Mouse (Mus musculus): Measurements from ENCODE around the gene Tenm4.

The Tenm4 gene

DNA sequence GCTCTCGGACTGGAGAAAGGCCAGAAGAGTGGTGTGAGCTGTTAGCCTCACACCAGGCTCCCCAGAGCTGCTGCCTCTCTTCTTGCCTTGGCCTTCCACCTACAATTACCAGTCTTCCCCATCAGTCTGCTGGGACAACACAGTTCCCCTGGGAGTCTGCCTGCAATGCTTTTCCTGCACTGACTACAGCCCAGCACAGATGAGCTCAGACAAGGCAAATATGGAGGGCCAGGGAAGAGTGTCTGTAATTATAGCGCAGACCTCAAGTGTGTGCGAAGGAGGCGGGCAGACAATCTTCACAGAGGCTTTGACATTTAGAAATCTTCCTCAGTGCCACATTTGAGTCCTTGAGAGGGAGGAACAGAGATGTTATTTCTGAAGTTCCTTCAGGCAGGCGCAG lies 509.4 kb downstream of the Tenm4 start:
- no peak for DNase-seq (ENCODE audit: low spot score)

- no peak for DNase-seq (ENCODE audit: low spot score)
Measured at GRCm38 (mm10) chr7:96681808-96682207, 510.8 kb downstream of the Tenm4 start.

DNA sequence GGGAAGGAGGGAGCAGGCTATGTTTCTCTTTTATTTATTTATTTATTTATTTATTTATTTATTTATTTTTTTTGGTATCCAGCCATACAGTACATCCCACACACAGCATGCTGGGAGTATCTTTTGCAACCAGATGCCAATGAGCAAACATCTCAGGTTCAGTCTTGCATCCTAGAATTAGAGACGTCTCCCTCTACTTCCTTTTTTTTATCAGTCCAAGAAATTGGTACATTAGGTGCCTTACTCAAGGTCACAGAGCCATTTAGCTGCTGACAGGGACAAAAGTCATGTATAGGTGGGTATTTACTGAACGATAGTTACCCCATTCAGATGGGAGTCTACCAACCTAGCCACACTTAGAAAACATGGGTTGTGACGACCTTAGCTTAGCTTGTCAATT lies 517.1 kb downstream of the Tenm4 start:
- no peak for DNase-seq (ENCODE audit: low spot score)

DNA sequence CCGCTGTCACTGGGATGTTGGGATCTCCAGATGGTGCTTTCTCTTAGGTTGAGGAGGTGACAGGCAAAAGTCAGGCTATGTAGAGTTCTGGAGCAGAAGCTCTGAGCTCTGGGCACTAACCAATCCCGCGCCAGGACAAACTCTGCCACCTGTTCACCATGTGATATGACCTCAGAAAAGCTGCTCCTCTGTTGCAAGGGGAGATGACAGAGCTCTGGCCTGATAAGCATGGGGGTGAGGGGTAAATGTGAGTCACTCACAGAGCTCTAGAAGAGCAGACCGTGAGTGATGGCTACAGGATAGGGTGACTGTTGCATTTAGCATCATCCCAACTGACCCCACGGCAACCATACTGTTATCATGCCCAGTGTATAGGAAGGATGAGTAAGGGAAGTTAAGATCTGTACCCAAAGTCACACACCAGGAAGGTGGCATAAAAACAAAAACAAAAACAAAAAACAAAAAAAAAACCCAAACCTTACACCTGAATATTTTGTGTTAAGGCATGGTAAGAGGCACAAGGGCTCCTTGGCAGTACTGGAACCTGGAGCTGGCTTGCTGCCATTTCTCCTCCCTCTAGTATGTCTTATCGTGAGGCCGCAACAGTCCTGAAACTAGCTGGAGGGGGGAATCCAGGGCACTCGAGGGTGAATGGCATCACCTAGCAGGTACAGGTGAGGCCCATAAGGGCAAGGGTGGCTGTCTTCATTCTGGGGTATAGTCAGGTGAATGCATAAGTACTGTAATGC lies 530.2 kb downstream of the Tenm4 start:
- DNase-seq (ENCODE audit: low spot score): no peak

GRCm38 (mm10) chr7:96703958-96704357 lies 532.9 kb downstream of the Tenm4 start:
- no peak for DNase-seq (ENCODE audit: low spot score)

- no peak for DNase-seq (ENCODE audit: low spot score)
Measured at GRCm38 (mm10) chr7:96705307-96706129, 534.5 kb downstream of the Tenm4 start.

- DNase-seq (ENCODE audit: low spot score): no peak
Measured at GRCm38 (mm10) chr7:96706531-96706930, 535.5 kb downstream of the Tenm4 start.

- DNase-seq (ENCODE audit: low spot score): no peak
Measured at GRCm38 (mm10) chr7:96707112-96707511, 536.1 kb downstream of the Tenm4 start.

DNA sequence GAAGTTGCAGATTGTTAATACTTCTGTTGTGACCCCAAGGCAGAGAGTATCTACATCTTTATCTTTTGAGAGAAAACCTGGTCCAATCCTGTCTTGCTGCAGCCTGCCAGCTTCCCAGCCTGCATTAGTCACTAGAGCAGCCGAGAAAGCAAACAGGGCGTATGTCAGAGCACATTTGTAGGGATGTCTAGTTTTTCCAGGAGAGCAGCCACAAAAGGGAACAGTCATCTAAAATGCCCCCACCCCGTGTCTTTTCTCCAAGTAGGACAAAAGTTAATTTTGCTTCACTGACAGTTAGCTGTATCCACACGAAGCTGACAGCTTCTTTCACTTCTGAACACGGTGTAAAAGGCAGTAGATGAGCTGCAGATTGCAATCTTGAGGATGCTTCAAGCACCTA lies 537.0 kb downstream of the Tenm4 start:
- DNase-seq (ENCODE audit: low spot score): no peak

- no peak for DNase-seq (ENCODE audit: low spot score)
Measured at GRCm38 (mm10) chr7:96708561-96708960, 537.5 kb downstream of the Tenm4 start.

DNA sequence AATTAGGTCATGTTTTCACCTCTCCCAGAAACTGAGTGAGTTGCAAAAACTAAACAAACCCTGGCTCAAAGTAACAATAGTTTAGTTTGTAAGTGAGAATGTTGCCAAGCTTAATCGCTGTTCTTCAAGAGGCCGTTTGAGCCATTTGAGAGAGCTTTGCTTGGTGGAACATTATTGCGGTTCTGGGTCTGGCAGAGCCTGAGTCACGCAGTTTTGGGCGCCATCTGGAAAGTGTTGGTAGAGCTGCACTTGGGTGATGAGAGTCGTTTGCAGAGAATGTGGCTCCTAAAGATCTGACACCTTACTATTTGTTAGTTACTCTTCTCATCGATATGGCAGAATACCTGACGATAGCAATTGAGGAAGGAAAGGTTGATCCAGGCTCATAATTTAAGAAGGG lies 537.9 kb downstream of the Tenm4 start:
- no peak for DNase-seq (ENCODE audit: low spot score)

DNA sequence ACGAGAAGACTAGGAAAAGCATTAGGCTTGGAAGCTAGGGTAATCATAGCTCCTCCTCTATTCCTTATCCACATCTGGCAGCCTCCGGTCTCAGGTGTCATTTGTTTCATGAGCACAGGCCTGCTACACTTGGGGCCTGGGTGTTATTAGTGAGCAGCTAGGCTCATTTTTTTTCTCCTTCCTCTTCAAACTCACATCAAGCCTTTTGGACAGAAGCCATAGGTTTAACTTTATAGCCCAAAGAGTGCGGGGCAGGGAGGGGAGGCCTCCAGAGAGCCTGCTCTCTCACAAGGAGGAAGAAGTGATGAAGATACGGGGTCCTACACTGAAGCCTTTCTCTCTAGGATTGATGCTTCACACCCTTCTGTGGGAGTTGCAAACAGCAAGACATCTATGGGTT lies 538.8 kb downstream of the Tenm4 start:
- no peak for DNase-seq (ENCODE audit: low spot score)

DNA sequence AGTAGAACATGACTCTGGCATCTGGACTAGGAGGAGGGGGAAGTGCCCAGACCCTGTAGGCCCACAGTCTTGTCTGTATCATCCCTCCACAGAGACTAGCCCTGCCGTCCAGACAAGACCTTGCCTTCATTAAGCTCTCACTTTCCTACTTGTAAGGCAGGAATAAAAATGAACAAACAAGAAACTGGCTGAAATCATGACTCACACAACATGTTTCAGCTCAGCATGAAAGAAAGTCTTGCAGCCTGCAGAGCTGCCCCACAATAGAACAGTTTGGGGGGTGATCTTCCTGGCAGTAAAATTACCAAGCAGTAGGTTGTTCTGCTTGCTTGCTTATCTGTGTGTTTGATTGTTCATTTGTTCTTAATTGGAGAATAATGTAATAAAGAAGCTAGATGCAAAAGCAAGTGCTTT lies 539.6 kb downstream of the Tenm4 start:
- no peak for DNase-seq (ENCODE audit: low spot score)

DNA sequence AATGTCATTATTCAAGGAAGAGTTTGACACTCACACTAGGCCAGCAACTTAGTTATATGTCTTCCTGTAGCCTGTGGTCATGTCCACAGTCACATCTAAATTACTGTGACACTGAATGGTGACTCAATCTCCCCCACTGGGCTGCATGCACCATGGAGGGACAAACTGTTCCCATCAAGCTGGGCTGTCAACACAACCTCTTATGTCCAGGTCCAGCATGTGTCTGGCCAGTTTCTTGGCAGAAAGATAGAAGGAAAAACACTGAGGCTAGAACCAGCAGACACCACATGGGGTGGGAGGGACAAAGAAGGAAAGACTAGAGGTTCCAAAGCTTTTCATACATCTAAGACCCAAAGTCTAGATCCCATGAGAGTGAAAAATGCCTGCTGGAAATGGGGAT lies 541.8 kb downstream of the Tenm4 start:
- DNase-seq (ENCODE audit: low spot score): no peak

- no peak for DNase-seq (ENCODE audit: low spot score)
Measured at GRCm38 (mm10) chr7:96716911-96717310, 545.9 kb downstream of the Tenm4 start.

DNA sequence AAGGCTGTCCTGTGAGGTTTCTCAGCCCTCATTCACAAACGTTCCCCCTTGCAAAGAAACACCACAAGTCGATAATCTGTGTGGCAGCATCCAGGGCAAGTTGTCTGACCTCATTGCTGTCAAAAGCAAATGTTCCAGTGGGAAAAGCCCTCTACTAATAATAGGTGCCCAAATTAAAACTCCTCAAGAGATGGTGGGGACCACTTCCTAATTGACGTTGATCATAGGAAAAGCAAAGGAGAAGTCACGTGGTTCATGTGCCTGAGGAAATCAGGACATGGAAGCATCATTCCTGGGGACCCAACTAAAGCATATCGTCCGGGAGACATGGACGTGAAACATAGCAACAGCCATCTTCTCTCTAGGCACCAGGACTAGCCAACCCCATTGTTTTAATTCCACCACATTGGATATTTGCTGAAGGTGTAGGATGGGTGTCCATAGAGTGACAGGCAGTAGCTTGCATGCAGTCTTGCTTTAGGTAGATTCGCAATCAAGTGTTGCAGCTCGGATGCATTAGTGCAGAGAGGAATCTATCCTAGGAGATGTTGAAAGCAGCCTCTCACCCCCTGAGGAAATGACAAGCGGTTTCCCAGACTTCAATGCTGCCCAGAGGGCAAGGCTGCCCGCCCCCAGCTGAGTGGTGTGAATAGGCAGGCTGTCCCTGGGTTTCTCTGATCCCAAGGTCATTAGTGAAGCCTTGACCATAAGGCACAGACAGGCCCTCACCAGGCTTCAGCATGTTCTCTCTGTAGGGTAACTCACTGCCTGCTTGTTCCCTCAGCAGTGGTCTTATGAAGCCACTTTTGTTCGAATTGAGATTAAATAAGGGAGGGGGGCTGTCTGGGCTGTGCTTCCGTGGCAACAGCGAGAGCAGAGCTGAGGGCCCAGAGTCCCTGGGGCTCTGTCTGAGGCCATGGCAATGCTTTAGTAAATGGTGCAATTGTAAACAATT lies 547.4 kb downstream of the Tenm4 start:
- DNase-seq (ENCODE audit: low spot score): no peak

DNA sequence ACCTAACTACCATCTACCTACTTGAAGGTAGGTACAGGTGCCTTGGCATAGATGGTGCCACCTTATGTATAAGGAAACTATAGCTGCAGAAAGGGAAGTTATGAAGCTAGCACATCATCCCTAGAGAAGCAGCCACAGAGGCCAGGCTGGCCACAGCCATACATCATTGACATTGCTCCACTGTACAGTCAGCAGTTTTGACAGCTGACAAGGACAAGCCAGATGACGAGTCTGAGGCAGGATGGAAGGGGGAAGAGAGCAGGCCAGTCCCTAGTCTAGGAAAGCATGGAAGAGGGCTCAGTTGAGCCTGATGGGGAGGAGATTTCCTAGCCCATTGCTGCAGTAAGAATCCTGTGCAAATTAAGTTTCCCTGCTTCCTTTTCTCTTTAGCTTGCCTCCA lies 548.9 kb downstream of the Tenm4 start:
- no peak for DNase-seq (ENCODE audit: low spot score)

- DNase-seq (ENCODE audit: low spot score): no peak
Measured at GRCm38 (mm10) chr7:96720465-96720864, 549.4 kb downstream of the Tenm4 start.

DNA sequence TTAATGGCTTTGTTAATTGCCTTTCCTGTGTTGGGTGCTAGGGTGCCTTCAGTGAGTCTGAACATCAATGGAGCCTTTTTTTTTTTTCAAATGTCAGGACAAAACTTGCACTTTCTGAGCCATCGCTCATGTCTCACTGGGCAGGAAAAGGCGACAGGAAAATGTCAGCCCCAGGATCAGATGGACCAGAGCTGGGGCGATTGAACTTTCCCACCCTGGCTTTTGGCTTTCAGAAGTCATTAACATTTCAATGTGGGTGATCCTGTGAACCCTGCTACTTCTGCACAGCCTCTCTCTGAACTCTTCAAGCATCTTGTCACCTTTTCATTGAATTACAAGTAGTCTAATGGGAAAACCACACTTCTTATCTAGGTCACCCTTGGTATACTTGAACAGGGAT lies 551.8 kb downstream of the Tenm4 start:
- no peak for DNase-seq (ENCODE audit: low spot score)

- no peak for DNase-seq (ENCODE audit: low spot score)
Measured at GRCm38 (mm10) chr7:96725603-96726002, 554.6 kb downstream of the Tenm4 start.

- DNase-seq (ENCODE audit: low spot score): no peak
Measured at GRCm38 (mm10) chr7:96730360-96730759, 559.3 kb downstream of the Tenm4 start.

- DNase-seq (ENCODE audit: low spot score): no peak
Measured at GRCm38 (mm10) chr7:96731947-96732346, 560.9 kb downstream of the Tenm4 start.

All from ovary, postnatal 14 days (tissue).